Mouse (Mus musculus): ENCODE results near the gene Tomm34. TPM values are rescaled to one million over a fixed set of nuclear protein-coding genes. Genes with fewer than 3 reads are reported as not detected.
"Not testable (repeated sequence)": the region's sequence is repeated elsewhere in the genome, so short reads cannot be mapped to it uniquely, and the experiment has no call there.

Gene Tomm34
- polyA plus RNA-seq, 1 experiment from 2014 or later: 43.4 TPM

DNA sequence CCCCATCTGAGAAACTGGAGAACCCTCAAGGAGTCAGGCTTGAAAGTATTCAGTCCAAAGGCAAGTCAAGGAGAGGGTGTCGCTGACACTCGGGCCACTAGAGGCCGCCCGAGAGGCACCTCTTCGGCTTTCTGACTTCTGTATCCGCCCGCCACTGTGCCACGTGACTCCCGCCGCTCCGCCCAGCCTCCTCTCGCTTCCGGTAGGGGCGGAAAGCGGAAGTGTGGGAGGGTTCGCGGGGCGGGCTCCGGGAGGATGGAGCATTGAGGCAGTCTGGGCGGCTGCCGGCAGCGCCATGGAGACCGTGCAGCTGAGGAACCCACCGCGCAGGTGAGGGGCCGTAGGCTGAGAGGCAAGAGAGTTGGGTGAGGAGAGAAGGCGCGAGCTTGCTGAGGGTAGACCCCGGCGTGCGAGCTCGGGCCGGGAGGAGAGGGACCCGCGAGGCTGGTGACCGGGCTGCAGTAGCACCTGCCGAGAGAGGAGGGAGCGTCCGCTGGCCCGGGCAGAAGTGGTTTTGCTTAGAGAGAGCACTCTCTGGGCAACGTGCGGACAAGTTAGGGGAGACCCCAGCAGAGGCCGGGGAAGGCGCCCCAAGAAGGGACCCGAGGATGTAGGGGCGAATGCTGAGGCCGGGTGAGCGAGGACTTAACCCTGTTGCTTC lies 3.1 kb upstream of the Tomm34 start:
- ATAC-seq (ENCODE audit: low FRiP score, low read depth): peak; percentile 69
- H3K4me1 ChIP-seq: peaks cover 21% of the 10 kb centered on the region
- H3K27ac ChIP-seq: no peak overlapping the region
- H3K9ac ChIP-seq: peak overlapping the region; percentile 77
- peak overlapping the region; percentile 66 for H3K4me3 ChIP-seq
- no peaks in the 10 kb centered on the region for H3K27me3 ChIP-seq (replicated peaks)
- no peaks in the 10 kb centered on the region for H3K36me3 ChIP-seq
- under 1% methylated on average over 48 of the region's 48 CpGs for WGBS
- no peaks in the 10 kb centered on the region for H3K9me3 ChIP-seq
- peak overlapping the region; percentile 91 for H3K4me2 ChIP-seq (replicated peaks)

DNA sequence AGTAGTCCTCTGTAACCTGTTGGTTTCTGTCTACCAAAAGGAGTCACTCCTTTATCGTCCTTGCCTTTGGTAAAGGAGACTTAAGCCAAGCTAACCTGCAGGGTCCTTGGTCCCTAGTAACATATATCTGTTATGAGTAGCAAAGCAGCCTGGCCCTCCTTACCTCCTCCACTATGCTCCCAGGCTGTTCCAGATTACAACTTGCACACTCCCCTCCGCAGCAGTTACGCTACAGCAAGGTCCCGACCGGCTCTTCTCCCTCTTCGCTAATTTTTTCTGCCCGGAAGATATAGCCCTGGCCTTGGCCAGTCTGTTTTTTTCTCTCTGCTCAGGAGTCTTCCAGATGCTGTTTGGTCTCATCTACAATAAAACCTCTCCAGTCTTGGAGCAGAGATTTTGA lies 2.2 kb upstream of the Tomm34 start:
- H3K9ac ChIP-seq: no peak overlapping the region
- 87% methylated on average over 7 of the region's 7 CpGs for WGBS
- no peaks in the 10 kb centered on the region for H3K27me3 ChIP-seq (replicated peaks)
- ATAC-seq (ENCODE audit: low FRiP score, low read depth): no peak
- no peak overlapping the region for H3K27ac ChIP-seq
- H3K36me3 ChIP-seq: no peaks in the 10 kb centered on the region
- H3K4me1 ChIP-seq: peaks cover 24% of the 10 kb centered on the region
- H3K9me3 ChIP-seq: no peaks in the 10 kb centered on the region
- no peak overlapping the region for H3K4me2 ChIP-seq (replicated peaks)
- H3K4me3 ChIP-seq: no peak overlapping the region

DNA sequence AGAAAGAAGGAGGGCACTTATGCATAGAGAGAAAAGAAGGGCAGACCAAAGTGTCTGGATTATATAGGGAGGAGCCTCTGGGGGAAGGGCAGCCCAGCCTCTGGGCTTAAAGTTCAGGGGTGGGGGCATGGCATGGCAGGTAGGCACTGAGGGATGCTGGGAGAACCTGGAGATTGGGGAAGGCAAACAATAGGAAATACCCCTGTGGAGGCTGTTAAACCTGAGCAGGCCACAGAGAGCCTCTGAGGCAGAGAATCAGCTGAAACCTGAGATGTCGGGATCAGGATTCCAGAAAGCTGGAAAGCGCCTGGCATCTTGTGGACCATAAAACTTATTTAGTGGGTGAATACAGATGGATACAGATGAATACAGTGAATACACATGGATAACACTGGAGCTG lies 1.1 kb upstream of the Tomm34 start:
- WGBS: 58% methylated on average over 2 of the region's 2 CpGs
- Histone ChIP-seq H3K27me3 (replicated peaks) (no peaks in the 10 kb centered on the region), H3K9me3 (no peaks in the 10 kb centered on the region), H3K36me3 (no peaks in the 10 kb centered on the region; the same call in 1 of the 2 replicates), H3K4me3 (no peak overlapping the region), H3K4me2 (replicated peaks) (no peak overlapping the region), H3K4me1 (peaks cover 24% of the 10 kb centered on the region), H3K27ac (no peak overlapping the region), H3K9ac (no peak overlapping the region)
- ATAC-seq (ENCODE audit: low FRiP score, low read depth): no peak

DNA sequence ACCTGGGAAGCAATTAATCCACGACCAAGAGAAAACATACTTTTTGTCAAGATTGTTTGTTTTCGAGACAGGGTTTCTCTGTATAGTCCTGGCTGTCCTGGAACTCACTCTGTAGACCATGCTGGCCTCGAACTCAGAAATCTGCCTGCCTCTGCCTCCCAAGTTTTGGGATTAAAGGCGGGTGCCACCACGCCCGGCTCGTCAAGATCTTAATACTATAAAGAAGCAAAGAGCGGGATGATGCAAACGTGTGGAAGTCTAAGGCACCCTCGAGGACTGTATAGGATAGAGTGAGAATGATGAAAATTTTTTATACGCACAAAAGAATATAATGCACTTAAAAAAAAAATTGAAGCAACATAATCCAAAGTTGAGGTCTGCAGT lies 460 bp upstream of the Tomm34 start:
- H3K9ac ChIP-seq; H3K36me3 ChIP-seq; H3K27ac ChIP-seq; H3K27me3 ChIP-seq (replicated peaks); H3K9me3 ChIP-seq: not testable (repeated sequence)
- ATAC-seq (ENCODE audit: low FRiP score, low read depth): peak; percentile 7; the same call in 1 of the 2 replicates
- H3K4me2 ChIP-seq (replicated peaks): peak overlapping the region; percentile 76
- peak overlapping the region; percentile 96; the same call in 1 of the 2 replicates for H3K4me3 ChIP-seq
- H3K4me1 ChIP-seq: peaks cover 24% of the 10 kb centered on the region
- WGBS: 80% methylated on average over 11 of the region's 11 CpGs

DNA sequence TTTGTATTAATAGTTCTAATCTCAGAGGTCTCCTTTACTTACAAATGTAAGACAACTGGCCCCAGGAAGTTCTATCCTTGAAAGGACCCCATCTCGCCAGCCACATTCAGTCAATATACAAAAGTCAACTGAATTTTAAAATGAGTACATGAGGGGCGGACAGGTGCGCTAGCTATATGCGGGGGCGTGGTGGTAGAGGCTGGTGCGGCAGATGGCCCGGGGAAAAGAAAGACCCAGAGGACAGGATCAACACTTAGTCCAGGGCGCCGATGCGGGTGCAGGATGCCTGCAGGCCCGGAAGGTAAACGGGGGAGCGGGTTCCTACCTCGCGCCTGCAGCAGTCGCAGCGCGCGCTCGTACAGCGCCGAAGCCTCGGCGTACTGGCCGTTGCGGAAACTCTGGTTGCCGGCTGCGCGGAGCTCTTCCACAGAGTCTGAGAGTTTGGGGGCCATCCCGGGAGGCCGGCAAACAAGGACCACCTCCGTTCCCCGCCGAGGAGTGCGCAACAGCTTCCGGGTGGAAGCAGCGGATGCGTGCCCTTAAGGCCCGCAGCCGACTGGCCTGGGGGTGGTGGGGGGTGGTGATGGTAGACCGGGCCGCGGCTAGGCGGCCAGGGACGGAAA lies 716 bp downstream of the Tomm34 start, which contains the start of gene Stk4:
TSS of gene Stk4 (plus strand) at position 181 of the 623 bp plus-strand sequence.
- peaks cover 7% of the 10 kb centered on the region for H3K36me3 ChIP-seq
- peak; percentile 49 for ATAC-seq (ENCODE audit: low FRiP score, low read depth)
- peaks cover 22% of the 10 kb centered on the region for H3K4me1 ChIP-seq
- under 1% methylated on average over 45 of the region's 45 CpGs for WGBS
- no peaks in the 10 kb centered on the region for H3K27me3 ChIP-seq (replicated peaks)
- no peaks in the 10 kb centered on the region for H3K9me3 ChIP-seq
- peak within 1 kb of the TSS; percentile 69; the same call in 1 of the 2 replicates for H3K27ac ChIP-seq
- H3K4me3 ChIP-seq: peak within 1 kb of the TSS; percentile 96
- H3K9ac ChIP-seq: peak within 1 kb of the TSS; percentile 83
- peak within 1 kb of the TSS; percentile 76 for H3K4me2 ChIP-seq (replicated peaks)

DNA sequence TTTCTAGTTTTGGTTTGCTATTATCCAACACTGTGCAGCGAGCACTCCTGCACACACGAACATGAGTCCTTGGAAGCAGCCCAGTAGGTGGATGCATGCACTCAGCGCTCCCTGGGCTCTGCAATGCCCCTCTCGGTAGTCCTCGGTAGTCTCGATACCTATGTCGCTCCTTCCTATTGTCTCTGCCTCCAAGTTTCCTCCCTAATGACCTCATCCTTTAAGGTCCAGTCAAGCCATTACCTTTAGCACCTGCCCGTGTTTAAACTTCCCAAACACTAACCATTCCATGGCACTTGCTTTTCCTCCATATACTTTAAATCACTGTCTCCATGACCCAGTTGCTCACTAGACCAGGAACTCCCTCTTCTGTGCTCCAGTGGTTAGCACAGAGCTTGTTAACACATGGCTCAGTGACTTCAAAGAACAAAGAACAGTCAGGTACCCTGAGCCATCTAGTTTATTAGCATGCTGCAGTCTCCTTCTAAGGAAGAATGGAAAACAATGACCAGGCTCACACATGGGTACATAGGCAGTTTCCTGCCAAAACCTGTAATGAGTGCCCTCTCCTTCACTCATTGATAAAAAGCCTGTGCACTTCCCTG lies 11.2 kb downstream of the Tomm34 start:
- no peak overlapping the region for H3K4me3 ChIP-seq

DNA sequence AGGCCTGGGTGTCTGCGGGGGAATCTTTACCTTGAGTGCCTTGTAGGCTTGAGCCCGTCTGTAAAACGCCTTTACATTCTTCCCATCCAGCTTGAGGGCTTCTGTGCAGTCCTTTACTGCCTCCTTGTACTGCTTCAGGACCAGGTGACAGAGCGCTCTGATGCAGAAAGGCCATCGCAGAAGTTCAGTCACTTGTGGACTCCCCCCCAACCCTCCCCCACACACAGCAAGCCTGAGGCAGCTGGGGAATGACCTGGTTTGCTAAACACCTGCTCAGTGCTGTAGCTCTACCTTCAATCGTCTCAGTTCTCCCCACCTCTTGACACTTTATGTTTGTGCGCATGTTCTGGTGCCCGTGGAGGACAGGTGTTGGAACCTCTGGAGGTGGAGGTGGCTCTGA lies 16.3 kb downstream of the Tomm34 start:
- no peaks in the 10 kb centered on the region for H3K9me3 ChIP-seq
- no peak overlapping the region for H3K9ac ChIP-seq
- H3K4me3 ChIP-seq: no peak overlapping the region
- H3K27ac ChIP-seq: no peak overlapping the region
- H3K4me1 ChIP-seq: no peaks in the 10 kb centered on the region
- peaks cover 65% of the 10 kb centered on the region for H3K36me3 ChIP-seq
- no peaks in the 10 kb centered on the region for H3K27me3 ChIP-seq (replicated peaks)
- WGBS: 94% methylated on average over 8 of the region's 8 CpGs
- H3K4me2 ChIP-seq (replicated peaks): no peak overlapping the region
- no peak for ATAC-seq (ENCODE audit: low FRiP score, low read depth)

More for the DNA sequence above, 11.2 kb downstream of the Tomm34 start:
- H3K4me1 ChIP-seq: no peaks in the 10 kb centered on the region
- 95% methylated on average over 8 of the region's 8 CpGs for WGBS
- no peak overlapping the region for H3K27ac ChIP-seq
- H3K27me3 ChIP-seq (replicated peaks): no peaks in the 10 kb centered on the region
- no peak for ATAC-seq (ENCODE audit: low FRiP score, low read depth)
- no peak overlapping the region for H3K4me2 ChIP-seq (replicated peaks)
- peaks cover 82% of the 10 kb centered on the region for H3K36me3 ChIP-seq
- no peaks in the 10 kb centered on the region for H3K9me3 ChIP-seq
- H3K9ac ChIP-seq: no peak overlapping the region

DNA sequence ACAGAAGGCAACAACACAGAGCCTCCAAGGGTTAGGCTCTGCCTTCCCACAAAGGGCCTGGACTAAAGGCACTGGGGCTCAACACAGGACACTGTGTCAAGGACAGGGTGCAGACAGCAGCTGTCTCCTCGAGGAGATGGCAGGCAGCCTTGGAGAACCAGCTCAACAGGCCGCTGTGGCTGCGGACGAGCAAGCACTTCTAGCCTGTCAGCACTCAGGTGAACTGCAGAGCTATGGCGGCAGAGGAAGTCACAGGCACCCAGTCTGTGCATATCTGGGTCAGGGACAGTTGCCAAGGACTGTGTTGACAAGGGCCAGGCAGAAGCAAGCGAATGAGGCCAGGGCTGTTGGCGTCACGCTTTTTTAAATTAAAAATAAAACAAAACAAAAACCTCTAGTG lies 17.2 kb downstream of the Tomm34 start:
- Histone ChIP-seq H3K36me3 (peaks cover 56% of the 10 kb centered on the region), H3K27me3 (replicated peaks) (no peaks in the 10 kb centered on the region), H3K4me1 (no peaks in the 10 kb centered on the region), H3K9me3 (no peaks in the 10 kb centered on the region), H3K9ac (no peak overlapping the region), H3K27ac (no peak overlapping the region), H3K4me2 (replicated peaks) (no peak overlapping the region), H3K4me3 (no peak overlapping the region)
- no peak for ATAC-seq (ENCODE audit: low FRiP score, low read depth)
- WGBS: 91% methylated on average over 8 of the region's 8 CpGs

DNA sequence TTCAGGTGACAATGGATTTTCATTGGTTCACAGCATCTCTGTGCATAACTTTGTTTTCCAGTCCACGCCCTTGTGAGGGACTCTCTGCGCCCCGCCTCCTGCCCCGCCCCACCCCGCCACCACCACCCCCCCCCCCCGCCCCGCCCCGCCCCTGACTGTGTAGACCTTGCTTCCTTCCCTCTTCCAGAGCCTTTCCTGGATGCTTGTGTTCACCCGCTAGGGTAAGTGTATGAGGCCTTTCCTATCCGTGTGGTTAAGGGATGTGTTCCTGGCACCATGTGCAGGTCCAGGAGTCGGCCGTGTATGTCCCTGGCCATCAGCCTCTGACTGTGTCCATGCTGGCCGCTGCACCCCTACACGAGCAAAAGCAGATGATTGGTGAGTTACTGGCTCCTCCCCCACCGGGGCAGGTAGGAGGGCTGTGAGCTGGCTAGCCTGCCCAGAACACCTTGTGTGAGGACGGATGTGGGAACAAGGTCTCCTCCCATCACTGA lies 23.7 kb downstream of the Tomm34 start:
- Histone ChIP-seq H3K36me3 (peaks cover 4% of the 10 kb centered on the region; the same call in 1 of the 2 replicates), H3K4me3 (peak overlapping the region; percentile 15; the same call in 1 of the 2 replicates), H3K4me2 (replicated peaks) (peak overlapping the region; percentile 56), H3K27ac (no peak overlapping the region), H3K9me3 (no peaks in the 10 kb centered on the region), H3K27me3 (replicated peaks) (no peaks in the 10 kb centered on the region), H3K9ac (peak overlapping the region; percentile 35; the same call in 1 of the 2 replicates), H3K4me1 (0 out of 2 replicates have a peak, but pooled peaks cover 3% of the 10 kb centered on the region)
- 7% methylated on average over 12 of the region's 16 CpGs for WGBS
- ATAC-seq (ENCODE audit: low FRiP score, low read depth): no peak

DNA sequence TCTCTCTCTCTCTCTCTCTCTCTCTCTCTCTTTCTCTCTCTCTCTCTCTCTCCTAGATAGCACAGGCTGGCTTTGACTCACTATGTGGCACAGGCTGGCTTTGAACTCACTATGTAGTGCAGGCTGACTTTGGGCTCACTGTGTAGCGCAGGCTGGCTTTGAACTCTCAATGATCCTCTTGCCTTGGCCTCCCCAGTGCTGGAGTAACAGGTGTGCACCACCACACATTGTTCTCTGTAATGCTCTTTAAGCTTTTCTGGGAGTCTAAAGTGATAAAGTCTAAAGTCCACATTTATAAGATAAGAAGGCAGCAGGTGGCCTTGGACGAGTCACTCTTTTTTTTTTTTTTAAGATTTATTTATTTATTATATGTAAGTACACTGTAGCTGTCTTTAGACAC lies 29.4 kb downstream of the Tomm34 start:
- Histone ChIP-seq H3K27ac (no peak overlapping the region), H3K36me3 (no peaks in the 10 kb centered on the region), H3K4me1 (no peaks in the 10 kb centered on the region), H3K9ac (no peak overlapping the region), H3K4me2 (replicated peaks) (no peak overlapping the region), H3K4me3 (no peak overlapping the region), H3K27me3 (replicated peaks) (no peaks in the 10 kb centered on the region), H3K9me3 (no peaks in the 10 kb centered on the region)
- ATAC-seq (ENCODE audit: low FRiP score, low read depth): no peak
- 84% methylated on average over 2 of the region's 2 CpGs for WGBS

DNA sequence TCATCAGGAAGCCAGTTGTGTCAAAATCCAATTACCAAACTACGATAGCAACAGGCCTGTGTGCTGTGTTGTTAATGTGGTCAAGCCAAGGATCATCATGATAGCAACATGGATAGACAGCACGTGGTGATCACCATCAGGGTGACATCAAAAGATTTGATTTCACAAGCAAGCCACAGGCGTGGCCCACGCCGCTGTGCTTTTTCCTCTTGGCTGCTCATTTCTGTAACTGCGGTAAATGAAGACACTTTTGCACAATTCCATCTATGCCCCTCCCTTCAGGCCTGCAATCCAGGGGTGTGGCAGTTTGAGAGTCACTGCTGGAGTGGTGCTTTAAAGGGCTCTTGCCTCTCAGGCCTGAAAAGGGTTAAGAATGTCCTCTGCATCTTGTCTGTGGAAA lies 30.0 kb downstream of the Tomm34 start:
- no peak overlapping the region for H3K27ac ChIP-seq
- WGBS: 88% methylated on average over 6 of the region's 6 CpGs
- no peak for ATAC-seq (ENCODE audit: low FRiP score, low read depth)
- no peaks in the 10 kb centered on the region for H3K9me3 ChIP-seq
- no peak overlapping the region for H3K9ac ChIP-seq
- H3K4me3 ChIP-seq: no peak overlapping the region
- H3K4me2 ChIP-seq (replicated peaks): no peak overlapping the region
- no peaks in the 10 kb centered on the region for H3K27me3 ChIP-seq (replicated peaks)
- H3K4me1 ChIP-seq: no peaks in the 10 kb centered on the region
- no peaks in the 10 kb centered on the region for H3K36me3 ChIP-seq

DNA sequence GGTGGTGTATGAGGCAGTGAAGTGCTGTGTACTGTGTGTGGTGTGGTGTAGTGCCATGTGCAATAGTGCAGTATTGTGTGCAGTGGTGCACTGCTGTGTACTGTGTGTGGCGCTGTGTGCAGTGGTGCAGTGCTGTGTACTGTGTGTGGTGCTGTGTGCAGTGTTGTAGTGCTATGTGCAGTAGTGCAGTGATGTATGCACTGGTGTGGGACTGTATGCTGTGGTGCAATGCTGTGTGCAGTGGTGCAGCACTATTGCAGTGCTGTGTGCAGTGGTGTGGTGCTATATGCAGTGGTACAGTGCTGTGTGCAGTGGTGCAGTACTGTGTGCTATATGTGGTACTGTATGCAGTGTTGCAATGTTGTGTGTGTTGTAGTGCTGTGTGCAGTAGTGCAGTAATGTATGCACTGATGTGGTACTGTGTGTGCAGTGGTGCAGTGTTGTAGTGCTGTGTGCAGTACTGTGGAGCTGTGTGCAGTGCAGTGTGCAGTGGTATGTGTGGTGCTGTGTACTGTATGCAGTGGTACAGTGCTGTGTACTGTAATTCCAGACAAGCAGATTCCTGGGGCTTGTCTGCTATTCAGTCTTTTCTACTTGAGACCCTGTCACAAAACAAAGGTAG lies 32.5 kb downstream of the Tomm34 start:
- H3K36me3 ChIP-seq: no peaks in the 10 kb centered on the region
- H3K4me3 ChIP-seq: no peak overlapping the region
- no peak overlapping the region for H3K4me2 ChIP-seq (replicated peaks)
- WGBS: 86% methylated on average over 1 of the region's 1 CpGs
- no peak for ATAC-seq (ENCODE audit: low FRiP score, low read depth)
- H3K4me1 ChIP-seq: no peaks in the 10 kb centered on the region
- H3K27me3 ChIP-seq (replicated peaks): no peaks in the 10 kb centered on the region
- H3K27ac ChIP-seq: no peak overlapping the region
- no peaks in the 10 kb centered on the region for H3K9me3 ChIP-seq
- no peak overlapping the region for H3K9ac ChIP-seq
